Mouse (Mus musculus): ENCODE measurements at regions not wholly inside any gene's neighbourhood (a gene's known extent, or its start where the extent isn't known, plus 50 kb on each side); places are given as distances from the start of the nearest gene placed in this dataset.

DNA sequence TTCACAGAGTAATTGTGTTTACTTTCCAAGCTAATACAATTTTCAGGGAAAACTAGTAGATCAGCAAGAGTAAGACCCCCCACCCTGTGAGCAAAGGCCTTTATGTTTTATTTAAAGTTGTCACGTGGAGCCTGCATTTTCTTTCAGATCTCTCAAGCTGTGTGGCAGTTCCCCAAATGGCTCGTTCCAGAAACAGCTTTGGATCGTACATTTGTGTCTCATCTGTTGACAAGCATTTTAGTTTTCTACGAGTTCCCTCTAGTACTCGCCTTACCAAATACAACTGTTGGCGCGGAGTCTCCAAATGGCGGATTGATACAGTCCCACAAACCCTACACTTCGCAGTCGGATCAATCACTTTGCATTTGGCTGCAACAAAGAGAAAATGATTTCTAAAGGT, 203.6 kb downstream of the Rnf144a start:
- no peak for TF ChIP-seq CTCF (IDR thresholded peaks at IDR 0.05)
- TF ChIP-seq EP300 (IDR thresholded peaks at IDR 0.05): no peak

Data from lung, postnatal 0 days (tissue).